Mouse (Mus musculus): ENCODE measurements at regions not wholly inside any gene's neighbourhood (a gene's known extent, or its start where the extent isn't known, plus 50 kb on each side); places are given as distances from the start of the nearest gene placed in this dataset.
A peak's percentile ranks its signal among the peaks of the same experiment; 100 is the strongest.

- H3K4me2 ChIP-seq (ENCODE audit: low read length) = no peak overlapping the region
- no peaks in the 10 kb centered on the region for H3K9me3 ChIP-seq (ENCODE audit: control insufficient read depth, low read length)
- WGBS = 91% methylated on average over 6 of the region's 6 CpGs
These were observed 481.0 kb upstream of the Sox11 start for GRCm38 (mm10) chr12:27823392-27823791.

GRCm38 (mm10) chr12:27796642-27797041, 454.3 kb upstream of the Sox11 start:
- no peaks in the 10 kb centered on the region for H3K9me3 ChIP-seq (ENCODE audit: control insufficient read depth, low read length)
- DNase-seq = no peak
- H3K27me3 ChIP-seq (ENCODE audit: control insufficient read depth, insufficient read depth, low read length) = no peaks in the 10 kb centered on the region
- no peak overlapping the region for H3K27ac ChIP-seq (replicated peaks; ENCODE audit: low read depth, low read length)
- no peaks in the 10 kb centered on the region for H3K36me3 ChIP-seq (ENCODE audit: control insufficient read depth, insufficient read depth, low read length)
- ATAC-seq (ENCODE audit: low FRiP score, low TSS enrichment) = no peak
- H3K4me3 ChIP-seq (replicated peaks; ENCODE audit: low read depth, low read length) = no peak overlapping the region
- H3K4me2 ChIP-seq (ENCODE audit: low read length) = no peak overlapping the region
- no peaks in the 10 kb centered on the region for H3K4me1 ChIP-seq (ENCODE audit: control insufficient read depth, insufficient read depth, low read length)
- 89% methylated on average over 4 of the region's 4 CpGs for WGBS
- no peak overlapping the region for H3K9ac ChIP-seq (replicated peaks; ENCODE audit: low read length)

More at GRCm38 (mm10) chr12:27823392-27823791, 481.0 kb upstream of the Sox11 start:
- H3K4me1 ChIP-seq (ENCODE audit: control insufficient read depth, insufficient read depth, low read length) = peaks cover 5% of the 10 kb centered on the region; the same call in 1 of the 2 replicates
- no peak overlapping the region for H3K4me3 ChIP-seq (replicated peaks; ENCODE audit: low read depth, low read length)
- no peak overlapping the region for H3K27ac ChIP-seq (replicated peaks; ENCODE audit: low read depth, low read length)
- ATAC-seq (ENCODE audit: low FRiP score, low TSS enrichment) (no peak), DNase-seq (no peak)
- H3K9ac ChIP-seq (replicated peaks; ENCODE audit: low read length) = no peak overlapping the region
- H3K36me3 ChIP-seq (ENCODE audit: control insufficient read depth, insufficient read depth, low read length) = no peaks in the 10 kb centered on the region
- H3K27me3 ChIP-seq (ENCODE audit: control insufficient read depth, insufficient read depth, low read length) = no peaks in the 10 kb centered on the region

GRCm38 (mm10) chr12:27786716-27787291, 444.4 kb upstream of the Sox11 start:
- Histone ChIP-seq H3K9me3 (ENCODE audit: control insufficient read depth, low read length) (no peaks in the 10 kb centered on the region), H3K27ac (replicated peaks; ENCODE audit: low read depth, low read length) (no peak overlapping the region), H3K4me3 (replicated peaks; ENCODE audit: low read depth, low read length) (no peak overlapping the region), H3K4me1 (ENCODE audit: control insufficient read depth, insufficient read depth, low read length) (no peaks in the 10 kb centered on the region), H3K4me2 (ENCODE audit: low read length) (no peak overlapping the region), H3K36me3 (ENCODE audit: control insufficient read depth, insufficient read depth, low read length) (no peaks in the 10 kb centered on the region), H3K9ac (replicated peaks; ENCODE audit: low read length) (no peak overlapping the region), H3K27me3 (ENCODE audit: control insufficient read depth, insufficient read depth, low read length) (no peaks in the 10 kb centered on the region)
- WGBS = 49% methylated on average over 3 of the region's 3 CpGs
- ATAC-seq (ENCODE audit: low FRiP score, low TSS enrichment) (no peak), DNase-seq (no peak)

GRCm38 (mm10) chr12:27780801-27781200, 438.4 kb upstream of the Sox11 start:
- H3K4me1 ChIP-seq (ENCODE audit: control insufficient read depth, insufficient read depth, low read length) = no peaks in the 10 kb centered on the region
- no peak overlapping the region for H3K4me2 ChIP-seq (ENCODE audit: low read length)
- H3K4me3 ChIP-seq (replicated peaks; ENCODE audit: low read depth, low read length) = no peak overlapping the region
- no peak for DNase-seq
- H3K9me3 ChIP-seq (ENCODE audit: control insufficient read depth, low read length) = no peaks in the 10 kb centered on the region
- no peak overlapping the region for H3K27ac ChIP-seq (replicated peaks; ENCODE audit: low read depth, low read length)
- no peaks in the 10 kb centered on the region for H3K36me3 ChIP-seq (ENCODE audit: control insufficient read depth, insufficient read depth, low read length)
- H3K27me3 ChIP-seq (ENCODE audit: control insufficient read depth, insufficient read depth, low read length) = no peaks in the 10 kb centered on the region
- ATAC-seq (ENCODE audit: low FRiP score, low TSS enrichment) = no peak
- no peak overlapping the region for H3K9ac ChIP-seq (replicated peaks; ENCODE audit: low read length)
- 95% methylated on average over 1 of the region's 1 CpGs for WGBS

GRCm38 (mm10) chr12:27765948-27766347, 423.6 kb upstream of the Sox11 start:
- no peak overlapping the region for H3K4me3 ChIP-seq (replicated peaks; ENCODE audit: low read depth, low read length)
- ATAC-seq (ENCODE audit: low FRiP score, low TSS enrichment) (no peak), DNase-seq (no peak)
- H3K27ac ChIP-seq (replicated peaks; ENCODE audit: low read depth, low read length) = no peak overlapping the region
- no peak overlapping the region for H3K9ac ChIP-seq (replicated peaks; ENCODE audit: low read length)
- 93% methylated on average over 1 of the region's 1 CpGs for WGBS
- H3K36me3 ChIP-seq (ENCODE audit: control insufficient read depth, insufficient read depth, low read length) = no peaks in the 10 kb centered on the region
- H3K4me1 ChIP-seq (ENCODE audit: control insufficient read depth, insufficient read depth, low read length) = no peaks in the 10 kb centered on the region
- H3K27me3 ChIP-seq (ENCODE audit: control insufficient read depth, insufficient read depth, low read length) = no peaks in the 10 kb centered on the region
- H3K9me3 ChIP-seq (ENCODE audit: control insufficient read depth, low read length) = no peaks in the 10 kb centered on the region
- H3K4me2 ChIP-seq (ENCODE audit: low read length) = no peak overlapping the region

GRCm38 (mm10) chr12:27759016-27759415, 416.6 kb upstream of the Sox11 start:
- no peaks in the 10 kb centered on the region for H3K4me1 ChIP-seq (ENCODE audit: control insufficient read depth, insufficient read depth, low read length)
- no peak overlapping the region for H3K4me3 ChIP-seq (replicated peaks; ENCODE audit: low read depth, low read length)
- no peak overlapping the region for H3K9ac ChIP-seq (replicated peaks; ENCODE audit: low read length)
- no peak overlapping the region for H3K27ac ChIP-seq (replicated peaks; ENCODE audit: low read depth, low read length)
- DNase-seq (no peak), ATAC-seq (ENCODE audit: low FRiP score, low TSS enrichment) (no peak)
- no peak overlapping the region for H3K4me2 ChIP-seq (ENCODE audit: low read length)
- H3K27me3 ChIP-seq (ENCODE audit: control insufficient read depth, insufficient read depth, low read length) = no peaks in the 10 kb centered on the region
- H3K9me3 ChIP-seq (ENCODE audit: control insufficient read depth, low read length) = no peaks in the 10 kb centered on the region
- H3K36me3 ChIP-seq (ENCODE audit: control insufficient read depth, insufficient read depth, low read length) = no peaks in the 10 kb centered on the region

GRCm38 (mm10) chr12:27757641-27758040, 415.3 kb upstream of the Sox11 start:
- Histone ChIP-seq H3K9me3 (ENCODE audit: control insufficient read depth, low read length) (no peaks in the 10 kb centered on the region), H3K4me2 (ENCODE audit: low read length) (no peak overlapping the region), H3K27me3 (ENCODE audit: control insufficient read depth, insufficient read depth, low read length) (no peaks in the 10 kb centered on the region), H3K9ac (replicated peaks; ENCODE audit: low read length) (no peak overlapping the region), H3K36me3 (ENCODE audit: control insufficient read depth, insufficient read depth, low read length) (no peaks in the 10 kb centered on the region), H3K27ac (replicated peaks; ENCODE audit: low read depth, low read length) (no peak overlapping the region), H3K4me3 (replicated peaks; ENCODE audit: low read depth, low read length) (no peak overlapping the region), H3K4me1 (ENCODE audit: control insufficient read depth, insufficient read depth, low read length) (no peaks in the 10 kb centered on the region)
- ATAC-seq (ENCODE audit: low FRiP score, low TSS enrichment) (no peak), DNase-seq (no peak)

GRCm38 (mm10) chr12:27724619-27725200, 382.3 kb upstream of the Sox11 start:
- H3K27ac ChIP-seq (replicated peaks; ENCODE audit: low read depth, low read length) = no peak overlapping the region
- ATAC-seq (ENCODE audit: low FRiP score, low TSS enrichment) = no peak

GRCm38 (mm10) chr12:27680459-27680858, 338.1 kb upstream of the Sox11 start:
- ATAC-seq (ENCODE audit: low FRiP score, low TSS enrichment) = no peak
- H3K4me1 ChIP-seq (ENCODE audit: control insufficient read depth, insufficient read depth, low read length) = no peaks in the 10 kb centered on the region

More at GRCm38 (mm10) chr12:27724619-27725200, 382.3 kb upstream of the Sox11 start:
- 0 out of 2 replicates have a peak, but pooled peaks cover 7% of the 10 kb centered on the region for H3K4me1 ChIP-seq (ENCODE audit: control insufficient read depth, insufficient read depth, low read length)
- no peaks in the 10 kb centered on the region for H3K27me3 ChIP-seq (ENCODE audit: control insufficient read depth, insufficient read depth, low read length)
- H3K9me3 ChIP-seq (ENCODE audit: control insufficient read depth, low read length) = no peaks in the 10 kb centered on the region; the same call in 1 of the 2 replicates
- no peak overlapping the region for H3K4me3 ChIP-seq (replicated peaks; ENCODE audit: low read depth, low read length)
- no peak overlapping the region for H3K9ac ChIP-seq (replicated peaks; ENCODE audit: low read length)
- WGBS = 58% methylated on average over 5 of the region's 5 CpGs
- DNase-seq = peak; percentile 54
- no peak overlapping the region for H3K4me2 ChIP-seq (ENCODE audit: low read length)
- no peaks in the 10 kb centered on the region for H3K36me3 ChIP-seq (ENCODE audit: control insufficient read depth, insufficient read depth, low read length)

More at GRCm38 (mm10) chr12:27680459-27680858, 338.1 kb upstream of the Sox11 start:
- no peak for DNase-seq
- no peak overlapping the region for H3K9ac ChIP-seq (replicated peaks; ENCODE audit: low read length)
- H3K4me3 ChIP-seq (replicated peaks; ENCODE audit: low read depth, low read length) = no peak overlapping the region
- no peaks in the 10 kb centered on the region for H3K27me3 ChIP-seq (ENCODE audit: control insufficient read depth, insufficient read depth, low read length)
- no peak overlapping the region for H3K27ac ChIP-seq (replicated peaks; ENCODE audit: low read depth, low read length)
- H3K4me2 ChIP-seq (ENCODE audit: low read length) = no peak overlapping the region
- H3K36me3 ChIP-seq (ENCODE audit: control insufficient read depth, insufficient read depth, low read length) = no peaks in the 10 kb centered on the region
- no peaks in the 10 kb centered on the region for H3K9me3 ChIP-seq (ENCODE audit: control insufficient read depth, low read length)
